In the genomic region with DNA sequence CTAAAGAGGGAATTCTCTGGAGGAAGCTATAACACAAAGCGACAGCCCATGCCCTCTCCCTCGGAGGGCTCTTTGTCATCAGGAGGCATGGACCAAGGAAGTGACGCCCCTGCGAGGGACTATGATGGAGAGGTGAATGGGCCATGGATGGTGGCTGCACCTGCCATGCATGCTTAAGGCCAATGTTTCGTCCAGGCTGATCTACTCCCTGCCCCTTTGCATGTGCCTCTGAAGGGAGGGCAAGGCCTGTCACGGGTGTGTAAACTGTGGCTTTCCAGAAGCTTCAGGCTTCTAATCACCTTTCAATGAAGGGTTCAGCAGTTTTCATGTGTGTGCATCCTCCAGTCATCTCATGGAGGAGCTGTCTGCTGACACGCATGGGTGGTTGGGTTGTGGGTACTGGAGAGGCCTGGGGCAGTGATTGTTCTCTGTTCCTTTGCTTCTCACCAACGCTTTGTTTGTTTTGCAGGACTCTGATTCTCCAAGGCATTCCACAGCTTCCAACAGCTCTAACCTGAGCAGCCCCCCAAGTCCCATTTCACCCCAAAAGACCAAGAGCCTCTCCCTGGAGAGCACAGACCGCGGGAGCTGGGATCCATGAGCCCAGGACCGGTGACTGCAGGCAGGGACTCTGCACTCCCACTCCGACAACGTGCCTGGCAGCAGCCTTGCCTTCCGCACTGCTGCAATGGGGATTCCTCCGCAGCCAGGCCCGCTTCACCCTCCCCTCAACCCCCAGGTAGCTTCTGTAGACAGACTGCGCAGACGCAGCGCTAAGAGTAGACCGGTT, we compare ENCODE assay signal across 13 mouse cellular contexts. TPM values are rescaled to one million over a fixed set of nuclear protein-coding genes. Genes with fewer than 3 reads are reported as not detected.
DNase-seq lines count a peak whose midpoint lies in the region; ATAC-seq and TF ChIP-seq lines count a peak whose summit lies in the region.
"Had no signal": no experiment of that assay in that cellular context is flagged by ENCODE, and none has a peak within 500 bp of the region (broad histone marks: within the 10 kb centered on the region; RNA-seq: fewer than 3 reads in every experiment).

No protein-coding gene starts in this region.

- DNase-seq in heart, adult 11 months = peak; percentile 88
- DNase-seq in heart, adult 2 months = no peak
- no peak for DNase-seq in kidney, adult 9 months
- peak; percentile 73 for DNase-seq in midbrain, embryonic 11.5 days (ENCODE audit: low spot score, missing footprints)
- DNase-seq in adrenal gland, postnatal 10 days = no peak
- DNase-seq: adrenal gland, postnatal 14 days; gastrocnemius, postnatal 36 days; heart, postnatal 14 days had no signal

- no peaks in the 10 kb centered on the region for H3K9me3 ChIP-seq in kidney, embryonic 14.5 days (ENCODE audit: control insufficient read depth, low read length)
- no peaks in the 10 kb centered on the region for H3K9me3 ChIP-seq in midbrain, embryonic 11.5 days (ENCODE audit: control insufficient read depth, low read length)
- H3K9me3 ChIP-seq in midbrain, embryonic 13.5 days = no peaks in the 10 kb centered on the region
- H3K9me3 ChIP-seq: embryonic facial prominence, embryonic 13.5 days; forebrain, embryonic 13.5 days had no signal

- TF ChIP-seq CTCF in heart, adult 2 months (IDR thresholded peaks at IDR 0.05) = no peak

- no peak for TF ChIP-seq POLR2A in heart, adult 2 months (IDR thresholded peaks at IDR 0.05; ENCODE audit: insufficient read depth, low read depth, low read length)

- WGBS in heart, adult 2 months = 93% methylated on average over 20 of the region's 20 CpGs
- 79% methylated on average over 20 of the region's 20 CpGs for WGBS in kidney, embryonic 14.5 days
- 86% methylated on average over 20 of the region's 20 CpGs for WGBS in midbrain, embryonic 11.5 days
- WGBS in midbrain, embryonic 13.5 days = 84% methylated on average over 20 of the region's 20 CpGs

- no peak overlapping the region for H3K4me2 ChIP-seq in kidney, embryonic 14.5 days (replicated peaks; ENCODE audit: low read depth, low read length)
- no peak overlapping the region for H3K4me2 ChIP-seq in midbrain, embryonic 11.5 days
- no peak overlapping the region for H3K4me2 ChIP-seq in midbrain, embryonic 13.5 days (replicated peaks)
- H3K4me2 ChIP-seq: embryonic facial prominence, embryonic 13.5 days; forebrain, embryonic 13.5 days; hindbrain, embryonic 14.5 days had no signal

- no peak overlapping the region for H3K27ac ChIP-seq in heart, adult 2 months
- H3K27ac ChIP-seq in kidney, embryonic 14.5 days (ENCODE audit: low read depth, low read length) = no peak overlapping the region
- H3K27ac ChIP-seq in midbrain, embryonic 11.5 days (ENCODE audit: low read depth, low read length) = no peak overlapping the region
- no peak overlapping the region for H3K27ac ChIP-seq in midbrain, embryonic 13.5 days
- H3K27ac ChIP-seq: embryonic facial prominence, embryonic 13.5 days; forebrain, embryonic 13.5 days; hindbrain, embryonic 14.5 days had no signal

- no peak for TF ChIP-seq EP300 in heart, adult 2 months (IDR thresholded peaks at IDR 0.05; ENCODE audit: insufficient read depth, low read depth, low read length)

- H3K36me3 ChIP-seq in heart, adult 2 months (ENCODE audit: control insufficient read depth, insufficient read depth, low read length) = no peaks in the 10 kb centered on the region
- peaks cover 13% of the 10 kb centered on the region; the same call in 1 of the 2 replicates for H3K36me3 ChIP-seq in kidney, embryonic 14.5 days (ENCODE audit: control insufficient read depth, insufficient read depth, low read length)
- 0 out of 2 replicates have a peak, but pooled peaks cover 3% of the 10 kb centered on the region for H3K36me3 ChIP-seq in midbrain, embryonic 11.5 days (ENCODE audit: control insufficient read depth, insufficient read depth, low read length)
- peaks cover 54% of the 10 kb centered on the region for H3K36me3 ChIP-seq in midbrain, embryonic 13.5 days

- ATAC-seq in kidney, embryonic 14.5 days (ENCODE audit: low FRiP score, low TSS enrichment) = peak; percentile 68; the same call in 1 of the 2 replicates
- ATAC-seq in midbrain, embryonic 11.5 days (ENCODE audit: low FRiP score) = 0 out of 2 replicates have a peak, but pooled peaks have one; percentile 14
- ATAC-seq in midbrain, embryonic 13.5 days = no peak
- ATAC-seq: forebrain, embryonic 13.5 days had no signal

- H3K9ac ChIP-seq in heart, adult 2 months (ENCODE audit: low read depth, low read length) = no peak overlapping the region
- no peak overlapping the region for H3K9ac ChIP-seq in kidney, embryonic 14.5 days (ENCODE audit: low read depth, low read length)
- no peak overlapping the region for H3K9ac ChIP-seq in midbrain, embryonic 11.5 days (ENCODE audit: low read length)
- no peak overlapping the region for H3K9ac ChIP-seq in midbrain, embryonic 13.5 days (replicated peaks)
- H3K9ac ChIP-seq: embryonic facial prominence, embryonic 13.5 days; forebrain, embryonic 13.5 days; hindbrain, embryonic 14.5 days had no signal

- H3K4me3 ChIP-seq in heart, adult 2 months = no peak overlapping the region
- no peak overlapping the region for H3K4me3 ChIP-seq in kidney, embryonic 14.5 days (ENCODE audit: low read length)
- no peak overlapping the region for H3K4me3 ChIP-seq in midbrain, embryonic 11.5 days (ENCODE audit: low read depth, low read length)
- no peak overlapping the region for H3K4me3 ChIP-seq in midbrain, embryonic 13.5 days (replicated peaks)
- H3K4me3 ChIP-seq: embryonic facial prominence, embryonic 13.5 days; forebrain, embryonic 13.5 days had no signal

- intact Hi-C loops in heart, adult 2 months (cut with DNase I) = no loop called here

- H3K27me3 ChIP-seq in heart, adult 2 months (ENCODE audit: control insufficient read depth, insufficient read depth, low read length) = no peaks in the 10 kb centered on the region
- no peaks in the 10 kb centered on the region for H3K27me3 ChIP-seq in kidney, embryonic 14.5 days (ENCODE audit: control insufficient read depth, insufficient read depth, low read length)
- H3K27me3 ChIP-seq in midbrain, embryonic 11.5 days (ENCODE audit: control insufficient read depth, insufficient read depth, low read length) = no peaks in the 10 kb centered on the region
- no peaks in the 10 kb centered on the region for H3K27me3 ChIP-seq in midbrain, embryonic 13.5 days
- H3K27me3 ChIP-seq: embryonic facial prominence, embryonic 13.5 days; forebrain, embryonic 13.5 days had no signal

- no peaks in the 10 kb centered on the region for H3K4me1 ChIP-seq in heart, adult 2 months (ENCODE audit: control insufficient read depth, insufficient read depth, low read length)
- no peaks in the 10 kb centered on the region for H3K4me1 ChIP-seq in kidney, embryonic 14.5 days (ENCODE audit: control insufficient read depth, insufficient read depth, low read length)
- H3K4me1 ChIP-seq in midbrain, embryonic 11.5 days (ENCODE audit: control insufficient read depth, insufficient read depth, low read length) = no peaks in the 10 kb centered on the region
- no peaks in the 10 kb centered on the region for H3K4me1 ChIP-seq in midbrain, embryonic 13.5 days (replicated peaks)
- H3K4me1 ChIP-seq: embryonic facial prominence, embryonic 13.5 days; forebrain, embryonic 13.5 days had no signal

- no peaks in the 10 kb centered on the region for H3K79me2 ChIP-seq in heart, adult 2 months (replicated peaks; ENCODE audit: control insufficient read depth, insufficient read depth, low read length)

RNA-seq across cellular contexts. Expression of gene Coq8a, which starts 37.6 kb away (rescaled TPM):
- 100 to 1,000 TPM; 783 to 919 TPM for total RNA-seq in heart, adult 2 months (2021)
- 468 and 899 TPM in 2 replicates for polyA plus RNA-seq in heart, adult 2 months (2012; rRNA removed)
- polyA plus RNA-seq in kidney, embryonic 14.5 days (2014; fragmentation: Nextera tagmentation; extraction: Ambion mirVana) = 6.0 and 10.4 TPM in 2 replicates
- 0.93 and 1.8 TPM in 2 replicates for polyA plus RNA-seq in midbrain, embryonic 11.5 days (2014; fragmentation: Nextera tagmentation; extraction: Ambion mirVana)
- polyA plus RNA-seq in midbrain, embryonic 13.5 days (2015; fragmentation: Nextera tagmentation; extraction: Ambion mirVana) = 2.2 and 2.6 TPM in 2 replicates
- total RNA-seq in adrenal gland, postnatal 10 days (2021) = 1,000 to 10,000 TPM; 1,138 to 1,532 TPM

Comparison
In these comparisons a context has a peak if more than half of its experiments do, and no peak if none do; other contexts are left out.
1. DNase-seq: peak in heart, adult 11 months (single experiment) and midbrain, embryonic 11.5 days (single experiment); none in heart, adult 2 months (0 of 2), kidney, adult 9 months (single experiment) and adrenal gland, postnatal 10 days (single experiment).
2. RNA of gene Coq8a, which starts 37.6 kb away (polyA plus RNA-seq): 468 to 899 TPM in heart, adult 2 months; 6.0 to 10.4 TPM in kidney, embryonic 14.5 days, 2.2 to 2.6 TPM in midbrain, embryonic 13.5 days and 0.93 to 1.8 TPM in midbrain, embryonic 11.5 days; every median in the first group is over 10 times any median in the second.